Mouse (Mus musculus): ENCODE measurements at regions not wholly inside any gene's neighbourhood (a gene's known extent, or its start where the extent isn't known, plus 50 kb on each side); places are given as distances from the start of the nearest gene placed in this dataset.

DNA sequence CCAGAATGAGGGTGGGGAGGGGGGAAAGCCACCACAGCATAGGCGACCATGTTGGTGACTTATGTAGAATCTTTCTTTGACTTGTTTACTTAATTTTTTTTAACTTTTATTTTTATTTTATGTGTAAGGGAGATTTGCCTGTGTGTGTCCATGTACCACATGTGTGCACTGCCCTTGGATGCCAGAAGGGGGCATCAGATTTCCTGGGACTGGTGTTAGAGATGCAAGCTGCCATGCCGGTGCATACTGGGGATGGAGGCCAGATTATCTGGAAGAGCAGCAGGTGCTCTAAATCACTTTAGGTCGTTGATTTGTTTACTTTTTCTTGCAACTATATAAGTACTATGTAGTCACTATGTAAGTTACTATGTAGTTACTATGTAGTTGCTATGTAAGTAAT, 114.2 kb upstream of the Tut7 start:
- TF ChIP-seq TAL1 (IDR thresholded peaks at IDR 0.05; ENCODE audit: low read length) (no peak), GATA1 (IDR thresholded peaks at IDR 0.05; ENCODE audit: low read length) (no peak)
